In genomic region chr14:52097191-52097590, GRCm38 (mm10) we compare ENCODE assay signal across 40 mouse cellular contexts. TPM values are rescaled to one million over a fixed set of nuclear protein-coding genes. Genes with fewer than 3 reads are reported as not detected.
"Had no signal": no experiment of that assay in that cellular context is flagged by ENCODE, and none has a peak within 500 bp of the region (broad histone marks: within the 10 kb centered on the region; RNA-seq: fewer than 3 reads in every experiment).

No protein-coding gene starts in this region.

RNA-seq across cellular contexts. Expression of gene Olfr221, which starts 54.9 kb away (rescaled TPM):
- total RNA-seq: left cerebral cortex, postnatal 10 days; left cerebral cortex, postnatal 14 days; left cerebral cortex, postnatal 25 days; left cerebral cortex, postnatal 36 days; left cerebral cortex, postnatal 4 days; liver, adult 2 months; megakaryocyte progenitor cell, adult 5-6 weeks; megakaryocyte, adult 5-6 weeks; megakaryocyte-erythroid progenitor cell, adult 5-6 weeks; midbrain, postnatal 0 days; monocyte, adult 5-6 weeks had no signal
- polyA plus RNA-seq: limb, embryonic 10.5 days; limb, embryonic 11.5 days; limb, embryonic 12.5 days; limb, embryonic 13.5 days; limb, embryonic 14.5 days; limb, embryonic 15.5 days; liver, adult 2 months; liver, embryonic 11.5 days; liver, embryonic 12.5 days; liver, embryonic 13.5 days; liver, embryonic 14.5 days; liver, embryonic 15.5 days; liver, embryonic 16.5 days; liver, postnatal 0 days; lung, adult 2 months; lung, embryonic 14.5 days; lung, embryonic 15.5 days; lung, embryonic 16.5 days; lung, postnatal 0 days; macrophage; midbrain, embryonic 10.5 days; midbrain, embryonic 11.5 days; midbrain, embryonic 12.5 days; midbrain, embryonic 13.5 days; midbrain, embryonic 14.5 days; midbrain, embryonic 15.5 days; midbrain, embryonic 16.5 days; midbrain, postnatal 0 days; myocyte; neural tube, embryonic 11.5 days; neural tube, embryonic 12.5 days had no signal
